In genomic region chr15:100865556-100865955, GRCm38 (mm10) we compare ENCODE assay signal across 20 mouse cellular contexts. TPM values are rescaled to one million over a fixed set of nuclear protein-coding genes. Genes with fewer than 3 reads are reported as not detected.
DNase-seq lines count a peak whose midpoint lies in the region; ATAC-seq and TF ChIP-seq lines count a peak whose summit lies in the region.
"Had no signal": no experiment of that assay in that cellular context is flagged by ENCODE, and none has a peak within 500 bp of the region (broad histone marks: within the 10 kb centered on the region; RNA-seq: fewer than 3 reads in every experiment).

No protein-coding gene starts in this region.

- TF ChIP-seq CTCF in liver, postnatal 0 days (IDR thresholded peaks at IDR 0.05; ENCODE audit: low read depth): peak; percentile 15; the same call in 1 of the 2 replicates

- no peak overlapping the region for H3K4me2 ChIP-seq in liver, postnatal 0 days (ENCODE audit: low read depth, low read length)
- no peak overlapping the region for H3K4me2 ChIP-seq in liver, embryonic 12.5 days
- no peak overlapping the region for H3K4me2 ChIP-seq in heart, embryonic 11.5 days
- H3K4me2 ChIP-seq: hindbrain, embryonic 15.5 days; limb, embryonic 13.5 days; liver, embryonic 15.5 days; neural tube, embryonic 12.5 days; stomach, embryonic 15.5 days had no signal

- 34% methylated on average over 3 of the region's 3 CpGs for WGBS in liver, postnatal 0 days (ENCODE audit: insufficient replicate concordance)
- WGBS in liver, embryonic 12.5 days (ENCODE audit: insufficient replicate concordance): 33% methylated on average over 3 of the region's 3 CpGs
- 43% methylated on average over 3 of the region's 3 CpGs for WGBS in heart, embryonic 11.5 days (ENCODE audit: insufficient replicate concordance)

- peaks cover 22% of the 10 kb centered on the region for H3K27me3 ChIP-seq in liver, postnatal 0 days (ENCODE audit: insufficient read depth, low read length)
- peaks cover 45% of the 10 kb centered on the region for H3K27me3 ChIP-seq in liver, embryonic 12.5 days (replicated peaks)
- peaks cover 17% of the 10 kb centered on the region for H3K27me3 ChIP-seq in heart, embryonic 11.5 days (ENCODE audit: control insufficient read depth, insufficient read depth, low read length)
- H3K27me3 ChIP-seq: hindbrain, embryonic 15.5 days had no signal

- TF ChIP-seq EP300 in liver, postnatal 0 days (IDR thresholded peaks at IDR 0.05; ENCODE audit: low read depth): no peak

- H3K9me3 ChIP-seq in liver, postnatal 0 days (ENCODE audit: low read length): no peaks in the 10 kb centered on the region
- 0 out of 2 replicates have a peak, but pooled peaks cover 4% of the 10 kb centered on the region for H3K9me3 ChIP-seq in liver, embryonic 12.5 days (replicated peaks)
- H3K9me3 ChIP-seq in heart, embryonic 11.5 days (replicated peaks; ENCODE audit: control insufficient read depth, low read length): no peaks in the 10 kb centered on the region; the same call in 1 of the 2 replicates
- H3K9me3 ChIP-seq: hindbrain, embryonic 15.5 days; liver, embryonic 15.5 days; stomach, embryonic 15.5 days had no signal

- peaks cover 2% of the 10 kb centered on the region; the same call in 1 of the 2 replicates for H3K4me1 ChIP-seq in liver, postnatal 0 days (ENCODE audit: insufficient read depth)
- peaks cover 5% of the 10 kb centered on the region; the same call in 1 of the 2 replicates for H3K4me1 ChIP-seq in liver, embryonic 12.5 days
- no peaks in the 10 kb centered on the region for H3K4me1 ChIP-seq in heart, embryonic 11.5 days (ENCODE audit: control insufficient read depth, insufficient read depth, low read length)

- no peak overlapping the region for H3K9ac ChIP-seq in liver, postnatal 0 days (replicated peaks)
- no peak overlapping the region for H3K9ac ChIP-seq in liver, embryonic 12.5 days
- no peak overlapping the region for H3K9ac ChIP-seq in heart, embryonic 11.5 days (ENCODE audit: low read depth, low read length)
- H3K9ac ChIP-seq: hindbrain, embryonic 15.5 days; limb, embryonic 13.5 days; liver, embryonic 15.5 days; neural tube, embryonic 12.5 days; stomach, embryonic 15.5 days had no signal

- no peak overlapping the region for H3K4me3 ChIP-seq in liver, postnatal 0 days (ENCODE audit: low read depth, low read length)
- H3K4me3 ChIP-seq in liver, embryonic 12.5 days: no peak overlapping the region
- no peak overlapping the region for H3K4me3 ChIP-seq in heart, embryonic 11.5 days (ENCODE audit: low read depth, low read length)
- H3K4me3 ChIP-seq: hindbrain, embryonic 15.5 days; limb, embryonic 13.5 days; liver, embryonic 15.5 days; neural tube, embryonic 12.5 days; stomach, embryonic 15.5 days had no signal

- no peak overlapping the region for H3K27ac ChIP-seq in liver, postnatal 0 days (ENCODE audit: low read depth)
- H3K27ac ChIP-seq in liver, embryonic 12.5 days: no peak overlapping the region
- no peak overlapping the region for H3K27ac ChIP-seq in heart, embryonic 11.5 days (ENCODE audit: low read depth, low read length)
- H3K27ac ChIP-seq: hindbrain, embryonic 15.5 days; limb, embryonic 13.5 days; liver, embryonic 15.5 days; neural tube, embryonic 12.5 days; stomach, embryonic 15.5 days had no signal

- no peaks in the 10 kb centered on the region for H3K36me3 ChIP-seq in liver, postnatal 0 days (replicated peaks; ENCODE audit: insufficient read depth, low read length)
- no peaks in the 10 kb centered on the region for H3K36me3 ChIP-seq in liver, embryonic 12.5 days
- no peaks in the 10 kb centered on the region for H3K36me3 ChIP-seq in heart, embryonic 11.5 days (ENCODE audit: control insufficient read depth, insufficient read depth, low read length)
- H3K36me3 ChIP-seq: hindbrain, embryonic 15.5 days; limb, embryonic 13.5 days; liver, embryonic 15.5 days; neural tube, embryonic 12.5 days; stomach, embryonic 15.5 days had no signal

- ATAC-seq in liver, postnatal 0 days: no peak
- ATAC-seq in liver, embryonic 12.5 days: no peak
- no peak for ATAC-seq in heart, embryonic 11.5 days (replicated peaks; ENCODE audit: insufficient number of reproducible peaks, low FRiP score, low TSS enrichment)

- DNase-seq in heart, adult 11 months: peak; percentile 56
- no peak for DNase-seq in heart, postnatal 4 days
- no peak for DNase-seq in liver, postnatal 0 days
- peak; percentile 59 for DNase-seq in ES-CJ7 (ENCODE audit: low read depth, low spot score)
- DNase-seq in induced T-regulatory cell, adult 2 months (ENCODE audit: low read depth): peak; percentile 34
- DNase-seq in gastrocnemius, postnatal 25 days: no peak
- DNase-seq: adrenal gland, postnatal 25 days; cerebellum, adult 9-10 months; gastrocnemius, postnatal 10 days; heart, postnatal 14 days; kidney, adult 8-10 months; lung, postnatal 14 days; right cerebral cortex, postnatal 14 days had no signal

RNA-seq across cellular contexts. Expression of gene Scn8a, which starts 4.1 kb away (rescaled TPM):
- under 1 TPM; 0.50 to 0.83 TPM for total RNA-seq in heart, postnatal 4 days (2021)
- polyA plus RNA-seq in liver, postnatal 0 days (2015; fragmentation: Nextera tagmentation; extraction: Ambion mirVana): 0.44 and 0.63 TPM in 2 replicates
- polyA plus RNA-seq in liver, embryonic 12.5 days (2016; fragmentation: Nextera tagmentation; extraction: Ambion mirVana): 0.54 and 0.88 TPM in 2 replicates
- under 1 TPM; 0.13 to 0.32 TPM for total RNA-seq in gastrocnemius, postnatal 25 days (2021)
- 0.96 and 1.2 TPM in 2 replicates for polyA plus RNA-seq in heart, embryonic 11.5 days (2014; fragmentation: Nextera tagmentation; extraction: Ambion mirVana)

Comparison
In these comparisons a context has a peak if more than half of its experiments do, and no peak if none do; other contexts are left out.
1. DNase-seq: peak in heart, adult 11 months (single experiment), ES-CJ7 (single experiment) and induced T-regulatory cell, adult 2 months (single experiment); none in heart, postnatal 4 days (single experiment), liver, postnatal 0 days (single experiment) and gastrocnemius, postnatal 25 days (single experiment).